Mouse (Mus musculus) liver, embryonic 14.5 days (tissue): ENCODE data around the gene Mapk8ip1. TPM values are rescaled to one million over a fixed set of nuclear protein-coding genes. Genes with fewer than 3 reads are reported as not detected.

ENCODE experiments used
- ATAC-seq: fragments of 200-750 bp; cut with Nextera tagmentation; 2 replicates; pipeline ENCODE4 v1.8.0; 2017; ENCODE audit warnings: moderate number of reproducible peaks, mild to moderate bottlenecking, moderate library complexity; ENCODE audit not compliant: insufficient read depth
- DNase-seq, 3 experiments: peaks; one replicate each; pipeline ENCODE4 v3.0.0-alpha.2; 2012 to 2013; ENCODE audit warnings: low read depth in 3 of 3, low spot score in 3 of 3
- H3K27ac ChIP-seq: fragments of 300-500 bp; sonication (generic); 2 replicates; pipeline ENCODE4 v1.5.1; 2014; ENCODE audit warnings: moderate library complexity, mild to moderate bottlenecking, control low read depth, inconsistent platforms
- H3K27me3 ChIP-seq: fragments of 300-500 bp; sonication (generic); 2 replicates; pipeline ENCODE4 v1.6.1; 2014; ENCODE audit warnings: mild to moderate bottlenecking, low read length, moderate library complexity; ENCODE audit not compliant: control insufficient read depth, insufficient read depth
- H3K36me3 ChIP-seq: fragments of 300-500 bp; sonication (generic); replicated peaks from 2 replicates; pipeline ENCODE4 v1.6.1; 2014; ENCODE audit warnings: low read depth; ENCODE audit not compliant: control insufficient read depth, insufficient read depth
- H3K4me1 ChIP-seq, 2 experiments: fragments of 200-500 bp in 1 of 2; fragments of 300-500 bp in 1 of 2; sonication (generic) in 1 of 2; replicated peaks; 2 replicates each; pipeline ENCODE4 v1.6.1; 2012 to 2014; ENCODE audit warnings: antibody characterized with exemption in 1 of 2, inconsistent platforms in 1 of 2, low read length in 1 of 2; ENCODE audit not compliant: control insufficient read depth in 2 of 2, insufficient read depth in 2 of 2
- H3K4me2 ChIP-seq: fragments of 300-500 bp; sonication (generic); 2 replicates; pipeline ENCODE4 v1.6.1; 2014; ENCODE audit warnings: low read depth, mild to moderate bottlenecking, control low read depth, moderate library complexity
- H3K4me3 ChIP-seq, 2 experiments: fragments of 200-500 bp in 1 of 2; fragments of 300-500 bp in 1 of 2; sonication (generic) in 1 of 2; 2 replicates each; pipeline ENCODE4 v1.5.1; 2012 to 2014; ENCODE audit warnings: low read depth in 2 of 2, low read length in 2 of 2, mild to moderate bottlenecking in 2 of 2, control low read depth in 1 of 2, inconsistent platforms in 1 of 2, moderate library complexity in 1 of 2; ENCODE audit not compliant: insufficient read depth in 1 of 2
- H3K9ac ChIP-seq: fragments of 300-500 bp; sonication (generic); replicated peaks from 2 replicates; pipeline ENCODE4 v1.6.1; 2014; ENCODE audit warnings: mild to moderate bottlenecking, control low read depth, moderate library complexity
- H3K9me3 ChIP-seq: fragments of 300-500 bp; sonication (generic); 2 replicates; pipeline ENCODE4 v1.6.1; 2016; ENCODE audit warnings: low read length, mixed read lengths; ENCODE audit not compliant: control insufficient read depth
- CTCF ChIP-seq: IDR thresholded peaks from 2 replicates; pipeline ENCODE4 v1.5.1; 2016; ENCODE audit warnings: antibody characterized with exemption, low read depth, control low read depth
- EP300 ChIP-seq: IDR thresholded peaks from 2 replicates; pipeline ENCODE4 v1.6.1; 2016; ENCODE audit warnings: antibody characterized with exemption, low read depth
- WGBS: fragments of 180-500 bp; shearing (Covaris S2); extraction: QIAGEN DNeasy Blood & Tissue Kit; methylation state at CpG from one replicate; pipeline ENCODE4 v1.1.7; 2014; ENCODE audit not compliant: insufficient replicate concordance; 5-methylcytosine and 5-hydroxymethylcytosine counted together
- polyA plus RNA-seq, 2 experiments: library from polyadenylated mRNA; depleted of rRNA in 1 of 2; stranded (reverse) in 1 of 2; unstranded in 1 of 2; fragments of >200 nt; fragmentation: Nextera tagmentation in 1 of 2; extraction: Ambion mirVana in 1 of 2; gene quantifications; 2 replicates each; pipeline versions ENCODE4 v1.2.1 to v1.2.3; 2012 to 2014

Gene Mapk8ip1
- polyA plus RNA-seq (2012; rRNA removed), result 1.2 TPM in 2 replicates
- 0.43 and 0.62 TPM in 2 replicates for polyA plus RNA-seq (2014; fragmentation: Nextera tagmentation; extraction: Ambion mirVana)

GRCm38 (mm10) chr2:92401091-92401561 is at the start of gene Mapk8ip1:
TSS of gene Mapk8ip1 (minus strand) at chr2:92401263.
- H3K36me3 ChIP-seq, result no peaks in the 10 kb centered on the region; the same call in 1 of the 2 replicates
- peak within 1 kb of the TSS; percentile 36 to 51 for H3K4me3 ChIP-seq
- no peak within 1 kb of the TSS for H3K27ac ChIP-seq
- no peak within 1 kb of the TSS for H3K9ac ChIP-seq
- DNase-seq (no peak), ATAC-seq (0 out of 2 replicates have a peak, but pooled peaks have one; percentile 22)
- peaks cover 0 to 2% of the 10 kb centered on the region in 2 experiments; a peak in 1 of 4 replicates for H3K4me1 ChIP-seq
- 2% methylated on average over 52 of the region's 59 CpGs for WGBS
- no peak for TF ChIP-seq CTCF
- no peak for TF ChIP-seq EP300
- no peaks in the 10 kb centered on the region for H3K9me3 ChIP-seq
- peaks cover 13% of the 10 kb centered on the region for H3K27me3 ChIP-seq
- H3K4me2 ChIP-seq, result peak within 1 kb of the TSS; percentile 58

DNA sequence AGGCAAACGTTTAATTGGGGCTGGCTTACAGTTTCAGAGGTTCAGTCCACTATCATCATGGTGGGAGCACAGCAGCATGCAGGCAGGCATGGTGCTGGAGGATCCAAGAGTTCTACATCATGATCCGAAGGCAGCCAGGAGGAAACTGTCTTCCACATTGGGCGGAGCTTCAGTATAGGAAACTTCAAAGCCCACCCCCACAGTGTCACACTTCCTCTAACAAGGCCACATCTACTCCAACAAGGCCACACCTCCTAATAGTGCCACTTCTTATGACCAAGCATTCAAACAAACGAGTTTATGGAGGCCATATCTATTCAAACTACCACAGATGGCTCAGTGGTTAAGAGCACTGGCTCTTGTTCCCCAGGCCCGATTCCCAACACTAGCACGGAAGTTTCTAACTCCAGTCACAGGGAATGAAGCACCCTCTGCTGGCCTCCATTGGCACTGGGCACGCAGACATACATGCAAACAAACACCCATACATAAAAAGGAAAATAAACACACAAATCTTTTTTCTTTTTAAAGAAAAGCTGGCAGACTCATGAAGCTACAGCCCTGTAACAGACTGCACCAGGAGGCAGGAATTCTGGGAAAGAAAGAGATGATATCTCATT is 46.2 kb upstream of the Mapk8ip1 start:
- peaks cover 16 to 45% of the 10 kb centered on the region in 2 experiments for H3K4me1 ChIP-seq
- ATAC-seq, result no peak

GRCm38 (mm10) chr2:92446656-92447055 is 45.6 kb upstream of the Mapk8ip1 start:
- no peak for DNase-seq
- H3K9me3 ChIP-seq, result no peaks in the 10 kb centered on the region
- 70% methylated on average over 8 of the region's 8 CpGs for WGBS
- H3K4me2 ChIP-seq, result no peak overlapping the region
- TF ChIP-seq CTCF (no peak), EP300 (no peak)
- ATAC-seq, result no peak
- no peak overlapping the region for H3K9ac ChIP-seq
- H3K4me3 ChIP-seq, result no peak overlapping the region
- peaks cover 3% of the 10 kb centered on the region; the same call in 1 of the 2 replicates for H3K27me3 ChIP-seq
- H3K4me1 ChIP-seq, result peaks cover 16 to 42% of the 10 kb centered on the region in 2 experiments
- H3K27ac ChIP-seq, result no peak overlapping the region
- H3K36me3 ChIP-seq, result no peaks in the 10 kb centered on the region

More for the DNA sequence above, 46.2 kb upstream of the Mapk8ip1 start:
- 65% methylated on average over 7 of the region's 7 CpGs for WGBS
- Histone ChIP-seq H3K4me2 (no peak overlapping the region), H3K9me3 (no peaks in the 10 kb centered on the region), H3K27ac (no peak overlapping the region), H3K4me3 (no peak overlapping the region), H3K9ac (no peak overlapping the region), H3K36me3 (no peaks in the 10 kb centered on the region), H3K27me3 (peaks cover 3% of the 10 kb centered on the region; the same call in 1 of the 2 replicates)
- no peak for DNase-seq
- no peak for TF ChIP-seq EP300
- TF ChIP-seq CTCF, result 0 out of 2 replicates have a peak, but pooled peaks have one; percentile 6

DNA sequence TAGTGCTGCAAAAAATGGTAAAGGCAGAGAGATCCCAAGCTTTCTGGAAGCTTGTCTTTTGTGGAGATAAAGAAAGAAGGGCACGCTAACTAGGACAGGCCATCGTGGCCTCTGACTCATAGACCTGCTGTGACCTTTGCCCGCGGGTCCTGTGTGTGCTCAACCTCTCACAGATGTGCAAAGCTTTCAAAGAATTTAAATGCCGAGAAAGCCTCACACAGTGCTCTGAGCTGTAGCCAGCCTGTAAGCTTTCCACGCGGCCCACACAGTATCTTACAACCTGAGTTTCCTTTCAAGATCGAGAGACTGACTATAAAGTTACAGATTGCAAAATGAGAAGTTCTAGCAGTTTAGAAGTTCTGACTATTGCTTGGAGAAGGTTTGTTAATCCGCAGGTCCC is 44.8 kb upstream of the Mapk8ip1 start:
- no peak for TF ChIP-seq CTCF
- no peak for TF ChIP-seq EP300
- H3K27me3 ChIP-seq, result peaks cover 3% of the 10 kb centered on the region; the same call in 1 of the 2 replicates
- H3K27ac ChIP-seq, result no peak overlapping the region
- no peaks in the 10 kb centered on the region for H3K9me3 ChIP-seq
- no peak overlapping the region for H3K9ac ChIP-seq
- 58% methylated on average over 9 of the region's 9 CpGs for WGBS
- ATAC-seq (no peak), DNase-seq (no peak)
- no peaks in the 10 kb centered on the region for H3K36me3 ChIP-seq
- no peak overlapping the region for H3K4me2 ChIP-seq
- H3K4me1 ChIP-seq, result peaks cover 14 to 37% of the 10 kb centered on the region in 2 experiments
- H3K4me3 ChIP-seq, result no peak overlapping the region

DNA sequence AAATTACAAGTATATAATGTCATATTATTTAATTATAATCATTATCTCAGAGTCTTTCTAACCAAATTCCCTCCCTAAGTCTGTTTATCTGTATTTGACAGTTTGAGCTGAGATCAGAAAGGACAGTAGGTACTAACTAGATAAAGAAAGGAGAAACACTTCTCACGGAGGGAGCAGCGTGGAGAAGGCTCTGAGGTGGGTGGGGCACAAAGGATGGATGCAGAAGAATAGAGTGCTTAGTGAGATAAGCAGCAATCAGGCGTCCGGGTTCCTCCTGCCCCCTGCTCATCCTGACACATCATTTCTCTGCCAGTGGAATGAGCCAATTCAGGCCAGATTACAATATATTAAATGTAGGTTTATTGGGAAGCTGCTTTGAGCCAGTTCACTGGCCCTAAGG is 43.3 kb upstream of the Mapk8ip1 start:
- ATAC-seq (peak; percentile 89), DNase-seq (peak; percentile 63 to 72 (median 68))
- TF ChIP-seq CTCF (no peak), EP300 (peak; percentile 92)
- H3K36me3 ChIP-seq, result no peaks in the 10 kb centered on the region
- H3K9me3 ChIP-seq, result no peaks in the 10 kb centered on the region
- no peak overlapping the region for H3K27ac ChIP-seq
- H3K4me3 ChIP-seq, result no peak overlapping the region
- no peaks in the 10 kb centered on the region for H3K27me3 ChIP-seq
- H3K4me1 ChIP-seq, result peaks cover 14 to 35% of the 10 kb centered on the region in 2 experiments
- 9% methylated on average over 4 of the region's 4 CpGs for WGBS
- no peak overlapping the region for H3K9ac ChIP-seq
- peak overlapping the region; percentile 36; the same call in 1 of the 2 replicates for H3K4me2 ChIP-seq
